Mouse (Mus musculus) Patski (cell line): ENCODE measurements around the gene Wfdc11. TPM values are rescaled to one million over a fixed set of nuclear protein-coding genes. Genes with fewer than 3 reads are reported as not detected.
A peak's percentile ranks its signal among the peaks of the same experiment; 100 is the strongest.

Experiments used
- ATAC-seq: fragments of 100-300 bp; one replicate; pipeline ENCODE4 v1.8.0; 2021
- CTCF ChIA-PET: fragments of 350-600 bp; sonication (Branson Sonifier 250); formaldehyde crosslinking; loops from one replicate; lab custom pipeline; 2022; ENCODE audit warnings: inconsistent platforms; lab: Charles Lee
- POLR2A ChIA-PET: fragments of 350-600 bp; sonication (Branson Sonifier 250); formaldehyde crosslinking; loops from one replicate; lab custom pipeline; 2022; ENCODE audit warnings: antibody characterized with exemption, inconsistent platforms; lab: Charles Lee
- DNase-seq: peaks from one replicate; pipeline ENCODE4 v3.0.0-alpha.2; 2011; ENCODE audit warnings: low read depth, low spot score
- H3K27me3 ChIP-seq: fragments of 371-371 bp; one replicate; pipeline ENCODE4 v1.5.1; 2021
- CTCF ChIP-seq: fragments of 100-300 bp; IDR thresholded peaks from one replicate; pipeline ENCODE4 v1.5.1; 2021
- in situ Hi-C: fragments of 300-500 bp; cut with MboI; formaldehyde crosslinking; loops from 3 replicates; pipeline ENCODE4 v1.11.1; 2018; ENCODE audit warnings: low pct_unique_long_range_greater_than_20kb, mixed read lengths
- polyA plus RNA-seq: library from polyadenylated mRNA; unstranded; gene quantifications from one replicate; pipeline ENCODE4 v1.2.3, GENCODE M21; 2021

Gene Wfdc11
- polyA plus RNA-seq, 1 experiment from 2014 or later, result not detected

- no peak for ATAC-seq
- TF ChIP-seq CTCF, result no peak
These were observed 6.0 kb upstream of the Wfdc11 start for GRCm38 (mm10) chr2:164679906-164680305.

GRCm38 (mm10) chr2:164678848-164679625 is 5.2 kb upstream of the Wfdc11 start:
- DNase-seq (no peak), ATAC-seq (no peak)
- TF ChIP-seq CTCF, result peak; percentile 54
- POLR2A ChIA-PET, result no interaction called here
- CTCF ChIA-PET, result no interaction called here
- no peaks in the 10 kb centered on the region for H3K27me3 ChIP-seq
- in situ Hi-C loops, result no loop called here

More at GRCm38 (mm10) chr2:164679906-164680305, 6.0 kb upstream of the Wfdc11 start:
- no peaks in the 10 kb centered on the region for H3K27me3 ChIP-seq
- CTCF ChIA-PET, result no interaction called here
- POLR2A ChIA-PET, result no interaction called here
- in situ Hi-C loops, result loop anchor here (5.0 kb wide), 1 partner anchor 47 kb away; no protein-coding TSS in a partner anchor
- DNase-seq, result no peak

- ChIA-PET POLR2A (no interaction called here), CTCF (interaction anchor here (0.7 to 1.2 kb wide), 2 partner anchors 54 to 85 kb away, joined by 3 read pairs; no protein-coding TSS in a partner anchor)
- in situ Hi-C loops, result no loop called here
- ATAC-seq (no peak), DNase-seq (no peak)
- no peak for TF ChIP-seq CTCF
- no peaks in the 10 kb centered on the region for H3K27me3 ChIP-seq
These were observed 3.2 kb upstream of the Wfdc11 start for GRCm38 (mm10) chr2:164676916-164677685.

- no peak for ATAC-seq
- POLR2A ChIA-PET, result no interaction called here
- CTCF ChIA-PET, result no interaction called here
- peak; percentile 35 for TF ChIP-seq CTCF
- no peaks in the 10 kb centered on the region for H3K27me3 ChIP-seq
- no peak for DNase-seq
- in situ Hi-C loops, result no loop called here
These were observed 2.2 kb upstream of the Wfdc11 start for GRCm38 (mm10) chr2:164676103-164676502.

- no peak for TF ChIP-seq CTCF
- in situ Hi-C loops, result no loop called here
- POLR2A ChIA-PET, result no interaction called here
- CTCF ChIA-PET, result no interaction called here
- DNase-seq (no peak), ATAC-seq (no peak)
- peaks cover 4% of the 10 kb centered on the region for H3K27me3 ChIP-seq
These were observed 2.9 kb downstream of the Wfdc11 start for GRCm38 (mm10) chr2:164670938-164671337.

GRCm38 (mm10) chr2:164670261-164670660 is 3.6 kb downstream of the Wfdc11 start:
- ChIA-PET POLR2A (no interaction called here), CTCF (no interaction called here)
- TF ChIP-seq CTCF, result no peak
- DNase-seq (no peak), ATAC-seq (no peak)
- in situ Hi-C loops, result no loop called here
- peaks cover 4% of the 10 kb centered on the region for H3K27me3 ChIP-seq

- no peak for TF ChIP-seq CTCF
- ATAC-seq, result no peak
- ChIA-PET CTCF (interaction anchor here (1.3 kb wide), 1 partner anchor 18 kb away, joined by 3 read pairs; no protein-coding TSS in a partner anchor), POLR2A (no interaction called here)
- in situ Hi-C loops, result no loop called here
- H3K27me3 ChIP-seq, result peaks cover 4% of the 10 kb centered on the region
- no peak for DNase-seq
These were observed 9.0 kb downstream of the Wfdc11 start for GRCm38 (mm10) chr2:164664851-164665250.

GRCm38 (mm10) chr2:164656483-164656882 is 17.4 kb downstream of the Wfdc11 start, which contains the start of gene Wfdc9:
Gene Wfdc9, minus strand, starts transcription at chr2:164656583.
- no peak for ATAC-seq
- in situ Hi-C loops, result no loop called here
- POLR2A ChIA-PET, result no interaction called here

GRCm38 (mm10) chr2:164655858-164656257 is 18.0 kb downstream of the Wfdc11 start, which contains the start of gene Wfdc10:
Gene Wfdc10, plus strand, starts transcription at chr2:164656046.
- ChIA-PET POLR2A (no interaction called here), CTCF (interaction anchor here (0.6 to 1.2 kb wide), 3 partner anchors 9 to 15 kb away, joined by 3 to 4 read pairs (median 3); no protein-coding TSS in a partner anchor)
- ATAC-seq (no peak), DNase-seq (no peak)
- peaks cover 10% of the 10 kb centered on the region for H3K27me3 ChIP-seq
- in situ Hi-C loops, result no loop called here
- TF ChIP-seq CTCF, result peak; percentile 73

More at GRCm38 (mm10) chr2:164656483-164656882, 17.4 kb downstream of the Wfdc11 start, which contains the start of gene Wfdc9:
- CTCF ChIA-PET, result interaction anchor here (0.6 to 1.2 kb wide), 3 partner anchors 10 to 16 kb away, joined by 3 to 4 read pairs (median 3); no protein-coding TSS in a partner anchor
- no peak for DNase-seq
- H3K27me3 ChIP-seq, result peaks cover 10% of the 10 kb centered on the region
- TF ChIP-seq CTCF, result no peak

- DNase-seq, result no peak
- H3K27me3 ChIP-seq, result no peaks in the 10 kb centered on the region
- in situ Hi-C loops, result no loop called here
- CTCF ChIA-PET, result no interaction called here
- TF ChIP-seq CTCF, result no peak
- POLR2A ChIA-PET, result no interaction called here
- ATAC-seq, result no peak
These were observed 31.8 kb downstream of the Wfdc11 start for GRCm38 (mm10) chr2:164641881-164642673.
